Mouse (Mus musculus) cerebellum, adult 18-20 months (tissue): ENCODE data around the gene AL732309.1.
A peak's percentile ranks its signal among the peaks of the same experiment; 100 is the strongest.

Source experiments
- DNase-seq, 2 experiments: peaks; one replicate each; pipeline ENCODE4 v3.0.0; 2021

AL732309.1 gene

GRCm38 (mm10) chr2:25246183-25247072 lies at the start of gene AL732309.1:
TSS of gene AL732309.1 (minus strand) at chr2:25246863.
- DNase-seq = peak in 1 of 2 experiments; percentile 53

GRCm38 (mm10) chr2:25293706-25294105 lies 47.0 kb upstream of the AL732309.1 start:
- no peak for DNase-seq

DNA sequence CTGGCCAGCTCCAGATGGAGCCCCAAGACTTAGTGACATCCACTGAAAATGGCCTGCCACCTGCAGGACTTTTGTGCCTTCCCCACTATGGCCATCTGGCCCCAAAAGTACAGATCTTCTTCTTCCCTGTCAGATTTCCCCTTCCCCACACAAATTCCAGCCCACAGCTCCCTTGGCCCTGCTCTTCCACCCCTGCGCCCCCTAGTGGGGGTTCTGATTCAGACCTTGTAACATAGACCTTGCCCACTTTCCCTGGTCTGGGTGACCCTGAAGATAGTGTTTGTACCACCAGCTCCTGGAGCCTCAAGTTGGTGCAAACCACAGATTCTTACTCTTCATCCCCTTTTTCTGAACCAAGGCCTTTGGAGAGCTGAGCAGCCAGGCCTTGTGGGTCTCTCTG lies 46.2 kb upstream of the AL732309.1 start:
- DNase-seq = peak; percentile 78 to 87

- no peak for DNase-seq
These were observed 45.4 kb upstream of the AL732309.1 start for GRCm38 (mm10) chr2:25292054-25292544.

- DNase-seq = peak; percentile 49 to 62
These were observed 44.8 kb upstream of the AL732309.1 start for GRCm38 (mm10) chr2:25291184-25292053.

- DNase-seq = no peak
These were observed 44.1 kb upstream of the AL732309.1 start for GRCm38 (mm10) chr2:25290816-25291130.

DNA sequence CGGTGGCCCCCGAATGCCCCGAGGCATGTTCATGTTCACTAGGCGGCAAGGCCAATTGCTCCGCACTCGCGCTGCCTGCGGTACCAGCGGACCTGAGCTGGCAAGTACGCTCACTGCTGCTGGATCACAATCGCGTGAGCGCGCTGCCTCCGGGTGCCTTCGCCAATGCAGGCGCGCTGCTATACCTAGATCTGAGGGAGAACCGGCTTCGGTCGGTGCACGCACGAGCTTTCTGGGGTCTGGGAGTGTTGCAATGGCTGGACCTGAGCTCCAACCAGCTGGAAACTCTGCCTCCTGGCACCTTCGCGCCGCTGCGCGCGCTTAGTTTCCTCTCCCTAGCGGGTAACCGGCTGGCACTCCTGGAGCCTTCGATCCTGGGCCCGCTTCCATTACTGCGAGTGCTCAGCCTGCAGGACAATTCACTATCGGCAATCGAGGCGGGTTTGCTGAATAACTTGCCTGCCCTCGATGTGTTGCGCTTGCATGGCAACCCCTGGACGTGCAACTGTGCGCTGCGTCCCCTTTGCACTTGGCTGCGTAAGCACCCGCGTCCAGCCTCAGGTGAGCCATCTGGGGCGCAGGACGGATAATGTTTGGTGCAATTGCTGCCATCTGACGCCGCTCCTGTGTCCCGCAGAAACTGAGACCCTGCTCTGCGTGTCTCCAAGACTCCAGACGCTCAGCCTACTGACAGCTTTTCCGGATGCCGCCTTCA lies 43.6 kb upstream of the AL732309.1 start:
- peak; percentile 72 to 80 for DNase-seq

DNA sequence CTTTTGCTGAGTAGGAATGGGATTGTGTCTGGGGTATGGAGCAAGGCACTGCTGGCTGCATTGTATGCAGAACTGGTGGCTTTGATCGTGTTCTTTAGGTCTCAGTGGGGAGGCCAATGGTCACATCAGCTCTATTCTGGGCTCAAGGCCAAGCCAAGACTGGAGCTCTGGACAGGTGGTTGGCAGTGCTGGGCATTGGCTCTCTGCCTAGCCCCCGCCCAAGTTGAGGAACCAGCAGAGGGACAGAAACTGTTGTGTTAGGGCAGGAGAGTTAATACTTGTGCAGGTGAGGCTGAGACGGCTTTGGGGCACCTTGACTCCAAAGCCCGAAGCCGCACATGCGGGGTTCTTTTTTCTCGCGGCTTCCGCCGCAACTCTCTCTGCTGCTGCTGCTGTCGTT lies 43.0 kb upstream of the AL732309.1 start, which contains the start of gene Lrrc26:
Gene Lrrc26 (plus strand): TSS at position 265 of the 400 bp plus-strand sequence.
- peak; percentile 76 to 82 for DNase-seq

GRCm38 (mm10) chr2:25288734-25289345 lies 42.2 kb upstream of the AL732309.1 start:
- peak in 1 of 2 experiments; percentile 44 for DNase-seq

DNA sequence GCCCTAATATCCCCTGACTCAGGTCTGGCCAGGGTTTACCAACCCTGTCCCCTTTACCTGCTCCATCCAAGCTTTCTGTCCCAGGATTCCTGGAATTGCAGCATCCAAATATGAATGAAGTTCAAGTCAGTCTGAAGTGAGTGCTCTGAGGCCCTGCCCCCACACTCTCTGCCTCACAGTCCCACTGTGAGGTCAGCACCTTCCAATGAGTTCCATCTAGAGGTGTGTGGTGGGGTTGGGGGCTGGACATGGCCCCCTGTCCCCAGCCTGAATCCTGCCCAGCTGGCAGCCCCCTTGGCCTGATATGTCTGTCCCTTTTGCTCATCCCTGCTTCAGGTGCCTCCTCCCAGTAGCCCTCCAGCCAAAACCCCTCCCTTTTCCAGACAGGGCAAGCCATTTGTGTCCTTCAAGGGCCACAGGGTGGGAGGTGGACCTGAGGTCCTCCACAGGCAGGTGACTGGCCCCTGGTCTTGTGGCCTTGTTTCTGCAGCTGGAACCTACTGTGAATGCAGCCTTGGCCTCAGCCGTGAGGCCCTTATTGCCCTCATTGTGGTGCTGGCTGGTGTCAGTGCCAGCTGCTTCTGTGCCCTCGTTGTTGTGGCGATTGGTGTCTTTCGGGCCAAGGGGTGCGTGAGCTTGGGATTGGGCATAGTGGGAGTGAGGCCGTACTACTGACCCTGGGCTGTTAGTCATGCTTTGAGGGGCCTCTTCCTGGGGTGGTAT lies 41.4 kb upstream of the AL732309.1 start, which contains the start of gene Tmem210:
Gene Tmem210 (plus strand): TSS at position 219 of the 723 bp plus-strand sequence.
- no peak for DNase-seq

DNA sequence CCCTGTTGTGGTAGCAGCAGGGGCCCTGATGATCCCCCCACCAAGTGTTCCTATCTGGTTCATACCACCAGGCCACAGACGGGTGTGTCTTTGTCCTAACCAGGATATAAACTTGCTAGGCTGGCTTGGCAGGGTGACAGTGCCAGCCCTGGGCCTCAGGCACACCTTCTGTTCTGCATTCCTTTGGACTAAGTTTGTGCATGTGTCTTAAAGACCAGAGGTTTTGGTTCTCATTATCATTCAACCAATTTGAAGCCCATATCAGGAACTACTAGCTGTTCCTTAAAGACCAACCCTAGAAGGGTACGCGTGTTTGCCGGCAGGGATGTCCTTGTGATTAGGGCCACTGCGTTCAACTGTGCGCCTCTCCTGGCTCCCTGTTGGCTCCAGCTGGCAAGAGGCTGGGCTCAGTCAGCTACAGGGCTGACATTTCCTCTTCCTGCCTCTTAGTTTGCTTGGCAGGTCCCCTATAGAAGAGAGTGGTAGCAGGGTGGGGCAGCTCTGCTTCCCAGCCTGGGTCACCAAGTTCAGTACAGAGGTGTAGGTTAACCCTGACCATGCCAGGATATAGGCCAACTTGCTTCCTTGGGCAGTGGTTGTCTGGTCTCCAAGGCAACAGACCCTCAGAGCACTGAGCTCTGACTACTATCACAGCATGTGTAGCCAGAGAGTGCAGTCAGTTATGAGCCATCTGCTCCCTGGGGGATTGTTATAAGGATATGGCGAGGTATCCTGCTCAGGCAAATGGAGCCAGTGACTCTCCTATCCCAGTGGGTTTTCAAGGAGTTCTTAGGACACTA lies 40.4 kb upstream of the AL732309.1 start:
- DNase-seq = peak; percentile 61 to 64

GRCm38 (mm10) chr2:25286314-25286713 lies 39.7 kb upstream of the AL732309.1 start:
- peak in 1 of 2 experiments; percentile 35 for DNase-seq

DNA sequence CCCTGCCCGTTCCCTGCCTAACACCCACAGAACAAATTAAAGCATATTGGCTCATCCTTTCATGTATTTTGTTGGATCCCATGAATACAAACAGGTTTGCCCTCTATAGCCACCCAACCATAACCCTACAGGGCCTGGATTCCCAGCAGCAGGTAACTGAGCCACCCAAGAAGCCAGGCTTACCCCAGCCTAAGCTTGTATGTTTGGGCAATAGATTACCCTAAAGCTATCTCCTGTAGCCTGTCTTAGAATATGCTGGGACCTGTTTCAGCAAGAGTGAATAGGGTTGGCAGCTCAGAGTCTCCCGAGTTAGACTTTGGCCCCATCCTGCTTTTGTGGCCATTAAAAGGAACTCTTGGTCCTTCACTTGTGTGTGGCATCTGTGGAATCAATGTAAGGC lies 38.9 kb upstream of the AL732309.1 start:
- no peak for DNase-seq

DNA sequence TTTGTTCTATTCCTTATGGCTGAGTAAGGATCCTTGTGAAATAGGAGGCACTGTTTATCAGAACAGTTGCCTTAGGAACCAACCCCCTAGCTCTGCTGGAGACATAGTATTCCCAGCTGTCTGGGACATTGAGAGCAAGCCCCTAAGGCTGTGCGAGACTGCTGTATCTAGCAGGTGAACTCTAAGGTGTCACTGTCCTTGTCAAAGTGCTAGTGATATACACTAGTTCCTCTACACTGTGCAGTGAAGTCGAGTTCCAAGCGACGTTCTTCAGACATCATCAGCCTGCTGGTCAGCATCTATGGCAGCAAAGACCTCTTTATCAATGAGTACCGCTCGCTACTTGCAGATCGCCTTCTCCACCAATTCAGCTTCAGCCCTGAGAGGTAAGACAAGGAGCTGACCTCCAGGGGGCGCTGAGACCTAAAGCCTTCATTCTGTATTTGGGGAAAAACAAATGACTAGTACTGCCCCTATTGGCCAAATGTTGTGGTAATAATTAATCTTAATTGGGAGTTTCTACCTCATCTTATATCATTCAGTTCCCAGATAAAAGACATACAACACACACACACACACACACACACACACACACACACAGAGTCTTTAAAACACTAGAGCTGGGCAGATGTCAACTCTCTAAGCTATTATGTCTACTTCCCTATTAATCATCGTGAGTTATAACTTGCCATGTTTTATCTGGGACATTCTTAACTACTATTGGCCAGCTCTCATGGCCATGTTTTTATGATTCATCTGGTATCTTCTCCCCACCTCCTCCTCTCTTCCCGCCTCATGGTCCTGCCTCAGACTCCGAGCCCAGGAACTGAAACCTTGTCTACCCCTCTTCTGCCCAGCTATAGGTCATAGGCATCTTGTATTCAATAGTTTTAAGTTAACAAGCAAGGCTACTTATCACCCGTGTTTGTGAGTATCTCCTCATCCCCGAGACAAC lies 32.5 kb upstream of the AL732309.1 start:
- peak; percentile 87 to 89 for DNase-seq

DNA sequence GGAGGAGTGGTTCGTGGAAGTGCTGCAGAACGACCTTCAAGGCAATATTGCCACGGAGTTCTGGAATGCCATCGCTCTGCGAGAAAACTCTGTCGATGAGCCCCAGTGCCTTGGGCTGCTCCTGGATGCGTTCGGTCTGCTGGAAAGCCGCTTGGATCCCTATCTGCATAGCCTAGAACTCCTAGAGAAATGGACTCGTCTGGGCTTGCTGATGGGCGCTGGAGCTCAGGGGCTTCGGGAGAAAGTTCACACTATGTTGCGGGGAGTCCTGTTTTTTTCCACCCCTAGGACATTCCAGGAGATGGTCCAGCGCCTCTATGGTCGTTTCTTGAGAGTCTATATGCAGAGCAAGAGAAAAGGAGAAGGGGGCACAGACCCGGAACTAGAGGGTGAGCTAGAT lies 26.3 kb upstream of the AL732309.1 start:
- no peak for DNase-seq

DNA sequence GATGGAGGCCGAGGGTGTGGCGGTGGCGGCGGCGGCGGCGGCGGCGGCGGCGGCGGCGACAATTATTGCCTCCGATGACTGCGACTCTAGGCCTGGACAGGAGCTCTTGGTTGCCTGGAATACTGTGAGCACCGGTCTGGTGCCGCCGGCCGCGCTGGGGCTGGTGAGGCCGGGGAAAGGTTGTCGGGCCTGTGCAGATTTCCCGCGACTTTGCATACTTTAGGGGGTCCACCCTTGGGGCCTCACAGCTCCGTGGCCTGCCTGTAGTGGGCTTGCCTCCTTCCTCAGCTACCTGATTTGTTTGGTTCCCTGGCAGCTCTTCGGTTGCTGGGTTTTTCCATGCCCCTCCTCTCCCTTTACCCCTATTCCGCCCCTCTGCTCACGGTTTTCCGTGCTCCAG lies 25.9 kb upstream of the AL732309.1 start:
- DNase-seq = no peak

DNA sequence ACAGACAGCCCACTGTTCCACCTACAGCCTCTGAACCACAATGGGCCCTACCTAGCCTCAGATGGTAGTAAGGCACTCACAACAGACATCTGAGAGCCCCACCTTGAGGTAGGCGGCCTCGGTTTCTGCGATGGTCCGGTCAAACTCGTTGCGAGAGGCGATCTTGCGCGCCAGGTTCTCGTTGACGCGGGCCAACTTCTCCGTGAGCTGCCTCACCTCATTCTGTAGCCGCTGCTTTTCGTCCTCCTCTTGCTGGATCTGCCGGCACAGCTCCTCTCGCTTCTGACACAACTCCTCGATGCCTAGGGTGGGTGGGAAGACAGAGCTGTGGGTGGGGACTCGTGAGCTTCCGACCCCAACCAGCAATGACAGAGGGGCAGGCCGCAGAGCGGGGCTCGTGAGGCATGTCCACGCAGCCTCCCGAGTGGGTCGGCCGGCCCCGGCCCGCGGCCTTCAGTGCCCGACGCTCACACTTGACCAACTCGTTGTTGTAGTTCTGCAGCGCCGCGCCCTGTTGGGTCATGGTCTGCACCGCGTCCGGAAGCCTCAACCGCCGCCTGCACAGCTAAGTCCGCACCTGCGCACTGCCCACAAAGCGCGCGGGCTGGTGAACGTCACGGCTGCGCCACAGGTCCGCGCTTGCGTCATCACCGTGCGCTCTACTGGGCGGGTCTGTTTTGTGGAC lies 25.3 kb upstream of the AL732309.1 start, which contains the start of the genes Ssna1 and Anapc2:
Gene Ssna1 (minus strand): TSS at position 612 of the 685 bp plus-strand sequence.
Gene Anapc2 (plus strand): TSS at position 652 of the 685 bp plus-strand sequence.
- peak; percentile 94 to 99 for DNase-seq

DNA sequence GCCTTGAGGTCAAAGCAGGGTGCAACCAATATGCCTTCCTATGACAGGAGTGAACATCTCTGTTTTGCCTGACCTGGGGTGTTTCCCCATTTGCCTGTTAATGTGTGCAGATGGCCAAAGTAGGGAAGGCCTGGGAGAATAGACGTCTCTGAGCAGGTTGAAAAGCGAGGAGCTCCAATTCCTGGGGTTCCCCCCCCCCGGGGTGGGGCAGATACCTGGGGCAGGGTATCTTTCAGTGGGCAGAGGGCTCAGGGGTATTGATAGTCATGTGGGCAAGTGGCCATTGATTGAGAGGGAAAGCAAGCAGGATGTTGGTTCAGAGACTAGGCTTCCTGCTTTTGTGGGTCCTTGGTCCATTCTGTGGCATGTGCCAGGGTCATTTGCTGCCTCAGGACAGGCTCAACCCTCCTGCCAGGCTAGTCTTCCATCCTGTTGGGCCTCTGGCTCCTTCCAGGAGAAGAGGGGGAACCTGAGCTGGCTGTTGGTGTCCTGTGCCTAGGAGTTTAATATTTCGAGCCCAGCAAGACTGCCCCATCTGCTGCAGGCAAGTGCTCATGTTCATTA lies 21.2 kb upstream of the AL732309.1 start:
- DNase-seq = peak in 1 of 2 experiments; percentile 27
